Mouse (Mus musculus): Measurements from ENCODE around the gene Apoc2. TPM values are rescaled to one million over a fixed set of nuclear protein-coding genes. Genes with fewer than 3 reads are reported as not detected.
A peak's percentile ranks its signal among the peaks of the same experiment; 100 is the strongest.

The Apoc2 gene
- 1 to 10 TPM in 1 of 2 experiments, under 1 TPM in 1; 0.88 to 2.1 TPM for total RNA-seq (2021)
- long read RNA-seq, experiment 1: 0 reads
- long read RNA-seq, experiment 2: 0 reads

DNA sequence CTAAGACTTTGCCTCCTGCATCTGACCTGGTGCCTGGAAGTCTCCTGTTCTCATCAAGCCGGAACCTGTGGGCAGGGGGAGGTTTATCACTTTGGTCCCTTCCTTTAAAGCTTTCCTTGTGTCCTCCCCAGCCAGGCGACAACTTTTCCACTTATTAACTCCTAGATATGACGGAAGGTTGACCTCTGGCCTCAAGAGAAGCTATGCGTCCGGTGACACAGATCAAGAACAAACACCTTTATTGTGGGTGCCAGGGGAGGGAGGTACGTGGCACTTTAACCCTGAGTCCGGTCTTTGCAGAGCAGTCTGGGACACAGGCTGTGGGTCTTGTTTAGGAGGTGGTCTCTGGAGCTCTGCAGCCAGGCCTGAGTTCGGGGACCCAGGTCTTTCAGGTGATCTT lies at the start of gene Apoc2:
TSS of gene Apoc2 (minus strand) at position 70 of the 400 bp plus-strand sequence.
- no peak for DNase-seq (ENCODE audit: low spot score in 2 of 2)

DNA sequence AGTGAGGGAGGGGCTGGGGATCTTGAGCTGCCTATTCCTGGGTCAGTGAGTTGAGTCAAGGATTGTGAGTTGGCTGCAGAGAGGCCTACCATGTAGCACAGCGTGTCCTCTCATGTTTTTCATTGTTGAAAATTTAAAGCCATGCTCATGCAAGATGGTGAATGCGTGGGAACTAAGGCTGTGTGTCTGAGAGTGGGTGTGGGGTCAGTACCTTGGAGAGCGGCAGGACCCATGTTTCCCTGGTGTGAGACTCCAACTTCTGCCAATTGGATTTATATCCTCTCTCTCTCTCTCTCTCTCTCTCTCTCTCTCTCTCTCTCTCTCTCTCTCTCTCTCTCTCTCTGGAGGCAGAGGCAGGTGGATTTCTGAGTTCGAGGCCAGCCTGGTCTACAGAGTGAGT lies 48.8 kb upstream of the Apoc2 start:
- no peak for DNase-seq (ENCODE audit: low spot score in 2 of 2)

DNA sequence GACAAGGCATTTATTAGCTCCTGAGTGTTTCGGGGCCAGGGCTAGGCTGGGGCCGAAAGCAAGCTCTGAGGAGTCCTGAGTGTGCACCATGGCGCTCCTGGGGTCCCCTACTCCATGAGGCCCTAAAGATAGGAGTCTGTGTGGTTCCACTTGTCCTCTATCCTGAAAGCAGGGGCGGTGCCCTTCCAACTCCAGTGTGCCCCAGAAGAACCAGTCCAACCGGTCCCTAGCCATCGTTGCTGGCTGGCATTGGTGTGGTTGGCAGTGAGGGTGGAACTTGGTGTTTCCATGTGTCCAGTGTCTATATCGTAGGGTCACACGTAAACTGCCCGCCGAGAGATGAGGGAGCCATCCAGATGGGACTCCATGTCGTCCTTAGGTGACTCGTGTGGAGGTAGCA lies 46.4 kb upstream of the Apoc2 start:
- DNase-seq (ENCODE audit: low spot score in 2 of 2): no peak

DNA sequence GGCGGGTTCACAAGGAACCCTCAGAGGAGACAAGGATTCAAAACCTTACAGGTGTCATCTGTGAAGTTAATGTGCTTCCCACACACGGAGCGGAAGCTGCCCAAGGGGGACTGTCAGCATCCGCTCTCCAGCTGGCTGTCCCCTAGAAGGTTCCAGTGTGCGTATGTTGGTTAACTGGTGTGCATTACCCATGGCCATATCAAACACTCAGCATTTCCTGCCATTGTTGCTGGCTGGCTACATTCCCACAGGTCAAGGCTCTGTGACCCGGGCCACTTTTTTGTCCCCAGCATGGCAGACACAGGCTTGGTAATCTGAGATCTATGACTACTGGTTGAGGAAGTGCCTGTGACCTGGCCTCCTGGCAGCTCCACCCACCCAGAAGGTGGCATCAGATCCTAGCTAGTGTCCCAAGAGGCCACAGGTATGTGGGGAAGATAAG lies 45.0 kb upstream of the Apoc2 start:
- DNase-seq (ENCODE audit: low spot score in 2 of 2): no peak

DNA sequence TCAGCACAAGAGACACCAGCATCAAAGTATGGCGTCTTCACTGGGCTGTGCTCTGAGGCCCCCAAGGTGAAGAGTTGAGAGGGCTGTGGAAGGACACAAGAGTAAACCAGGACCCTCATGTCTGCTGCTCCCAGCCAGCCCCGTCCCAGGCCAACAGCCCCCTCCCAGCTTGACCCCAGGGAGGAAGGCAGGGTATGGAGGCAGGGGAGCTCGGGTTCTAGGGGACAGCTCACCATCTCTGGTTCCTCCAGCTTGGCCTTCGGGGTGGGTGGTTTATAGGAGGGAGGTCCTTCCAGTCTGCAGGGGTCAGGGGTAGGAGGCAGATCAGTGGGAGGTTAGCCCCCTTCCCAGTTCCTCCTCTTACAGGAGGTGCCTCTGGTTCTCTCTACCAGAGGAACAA lies 41.5 kb upstream of the Apoc2 start:
- DNase-seq (ENCODE audit: low spot score in 2 of 2): no peak

DNA sequence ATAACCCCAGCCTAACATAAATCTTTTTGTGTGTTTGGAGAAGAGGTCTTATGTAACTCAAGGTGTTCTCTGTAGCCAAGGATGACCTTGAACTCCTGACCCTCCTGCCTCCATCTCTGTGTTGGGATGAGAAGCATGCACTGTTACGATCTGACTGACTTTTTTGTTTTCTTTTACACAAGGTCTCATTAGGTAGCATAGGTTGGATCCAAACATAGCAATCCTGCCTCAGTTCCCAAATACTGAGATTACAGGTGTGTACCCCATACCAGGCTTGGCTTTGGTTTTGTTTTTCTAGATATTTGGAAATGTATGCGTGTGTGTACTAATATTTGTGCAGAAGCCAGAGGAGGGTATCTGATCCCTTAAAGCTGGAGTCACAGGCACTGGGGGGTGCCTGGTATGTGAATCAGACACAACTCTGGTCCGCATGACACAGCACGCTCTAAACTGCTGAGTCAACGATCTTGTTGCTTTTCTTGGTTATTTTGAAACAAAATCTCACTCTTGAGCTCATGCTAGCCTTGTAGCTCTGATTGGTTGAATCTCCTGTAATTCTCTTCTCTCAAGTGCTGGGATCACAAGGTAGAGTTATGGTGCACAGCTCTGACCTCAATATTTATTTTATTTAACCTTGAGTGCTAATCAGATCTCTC lies 40.7 kb upstream of the Apoc2 start:
- no peak for DNase-seq (ENCODE audit: low spot score in 2 of 2)

DNA sequence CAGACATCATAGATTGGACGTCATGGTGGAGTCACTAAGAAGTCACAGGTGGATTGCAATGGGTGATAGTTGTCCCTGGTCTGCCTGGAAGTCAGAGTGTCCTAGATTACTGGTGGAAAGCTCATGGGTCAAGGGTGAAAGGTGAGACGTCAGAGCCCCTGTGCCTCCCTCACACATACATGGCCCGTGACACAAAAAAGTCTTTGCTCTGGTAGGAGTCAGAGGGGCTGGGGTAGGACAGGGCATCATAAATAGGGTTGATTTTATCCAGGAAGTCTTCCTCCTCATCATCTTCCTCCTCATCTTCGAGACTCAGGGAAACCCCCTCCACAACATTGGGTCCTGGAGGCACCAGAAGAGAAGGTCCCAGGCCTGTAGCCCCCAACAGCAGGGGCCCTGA lies 39.6 kb upstream of the Apoc2 start:
- no peak for DNase-seq (ENCODE audit: low spot score in 2 of 2)

DNA sequence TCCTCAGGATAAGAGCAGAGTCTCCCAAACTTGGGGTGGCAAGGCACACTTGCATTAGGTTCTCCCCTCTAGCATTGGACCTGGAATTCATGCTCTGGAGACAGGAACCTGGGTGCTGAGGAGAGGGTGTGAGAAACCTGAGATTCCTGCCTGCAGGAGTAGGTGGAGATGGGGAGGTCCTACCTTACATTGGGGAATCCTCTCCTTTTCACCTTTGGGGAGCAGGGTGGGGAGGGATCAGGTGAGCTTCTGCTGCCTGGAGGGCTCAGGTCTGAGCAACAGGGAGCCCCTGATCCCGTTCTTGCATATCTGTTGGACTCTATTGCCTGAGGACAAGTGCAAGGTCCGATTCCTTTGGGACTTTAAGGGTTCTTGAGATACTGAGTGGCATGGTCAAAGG lies 39.1 kb upstream of the Apoc2 start:
- no peak for DNase-seq (ENCODE audit: low spot score in 2 of 2)

DNA sequence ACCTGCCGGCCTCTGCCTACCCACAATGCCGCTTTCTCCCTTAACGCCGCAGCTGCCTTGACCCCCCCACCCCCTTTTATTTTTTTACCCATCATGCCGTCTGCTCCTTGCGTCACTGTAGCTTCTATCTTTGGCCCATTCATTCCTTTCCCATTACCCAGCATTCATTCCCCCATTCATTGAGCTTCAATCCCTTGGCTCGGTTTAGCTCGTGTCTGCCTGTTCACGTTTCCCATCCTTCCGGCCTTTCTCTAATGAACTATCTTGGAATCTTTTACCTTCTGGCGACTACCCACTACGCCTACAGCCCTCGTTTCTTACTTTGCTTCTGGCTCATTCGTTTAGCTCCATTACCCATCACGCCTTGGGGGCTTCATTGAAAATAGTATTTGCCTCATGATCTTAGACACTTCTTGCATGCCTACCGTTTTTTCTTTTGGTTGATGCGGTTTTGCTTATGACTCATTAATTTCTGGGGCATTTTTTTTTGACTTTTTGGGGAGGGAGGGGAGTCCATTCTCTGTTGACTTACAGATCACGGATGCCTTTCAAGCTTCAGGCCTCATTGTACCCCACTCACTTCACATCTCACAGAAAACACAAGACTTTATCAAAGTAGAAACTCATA lies 38.4 kb upstream of the Apoc2 start:
- no peak for DNase-seq (ENCODE audit: low spot score in 2 of 2)

DNA sequence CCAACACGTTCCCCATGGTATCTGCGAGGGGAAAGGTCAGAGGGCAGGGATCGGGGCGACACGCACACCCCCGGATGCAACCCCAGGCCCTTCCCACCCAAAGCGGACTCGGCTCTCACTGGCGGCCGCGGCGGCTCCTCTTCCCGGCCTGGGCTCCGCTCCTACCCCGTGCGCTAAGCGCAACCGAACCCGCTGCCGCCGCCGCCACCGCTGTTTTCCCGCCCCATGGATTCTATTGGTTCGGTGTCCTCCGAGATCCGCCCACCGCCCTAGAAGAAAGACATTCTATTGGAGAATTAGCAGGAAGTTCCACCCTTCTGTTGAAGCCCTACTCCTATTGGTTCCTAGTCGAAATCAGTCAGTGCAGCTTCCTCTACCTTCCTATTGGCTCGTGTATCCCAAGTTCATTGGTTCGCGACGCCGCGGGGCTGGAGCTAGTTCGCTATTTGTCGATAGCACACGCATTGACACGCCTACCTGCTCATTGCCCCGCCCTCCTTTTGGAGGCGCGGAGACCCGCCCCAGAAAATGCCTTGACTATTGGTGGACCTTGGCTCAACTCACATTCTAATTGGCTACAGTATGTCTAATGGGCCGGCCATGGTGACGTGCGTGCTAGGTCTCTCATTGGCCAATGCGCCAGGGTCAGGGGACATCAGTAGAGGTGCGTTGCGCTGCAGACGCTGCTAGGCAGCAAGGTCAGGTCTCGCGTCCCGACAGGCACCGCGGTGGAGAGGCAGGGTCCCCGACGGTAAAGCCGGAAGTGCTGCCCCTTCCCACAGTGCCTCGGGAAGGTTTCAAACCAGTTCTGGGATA lies 37.7 kb upstream of the Apoc2 start, which contains the start of gene Tomm40:
TSS of gene Tomm40 (minus strand) at position 200 of the 816 bp plus-strand sequence.
- peak; percentile 90 to 98 for DNase-seq (ENCODE audit: low spot score in 2 of 2)

DNA sequence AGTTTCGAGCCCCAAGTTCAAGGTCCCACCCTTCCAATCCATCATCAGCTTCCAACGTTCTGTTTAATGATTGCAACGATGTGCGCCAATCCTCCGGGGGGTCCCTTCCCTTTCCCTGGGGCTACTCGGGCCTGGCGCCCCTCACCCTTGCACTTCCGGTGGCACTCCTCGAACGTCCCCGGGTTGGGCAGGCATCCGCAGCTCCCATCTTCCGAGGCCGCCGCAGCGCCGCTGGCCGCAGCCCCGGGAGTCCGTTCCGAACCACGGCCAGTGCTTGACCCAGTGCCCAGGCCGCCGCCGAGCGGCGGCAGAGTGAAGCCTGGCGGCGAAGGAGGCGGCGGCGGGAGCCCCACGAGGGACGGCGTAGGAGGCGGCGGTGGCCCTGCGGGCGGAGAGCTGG lies 37.1 kb upstream of the Apoc2 start:
- DNase-seq (ENCODE audit: low spot score in 2 of 2): no peak

DNA sequence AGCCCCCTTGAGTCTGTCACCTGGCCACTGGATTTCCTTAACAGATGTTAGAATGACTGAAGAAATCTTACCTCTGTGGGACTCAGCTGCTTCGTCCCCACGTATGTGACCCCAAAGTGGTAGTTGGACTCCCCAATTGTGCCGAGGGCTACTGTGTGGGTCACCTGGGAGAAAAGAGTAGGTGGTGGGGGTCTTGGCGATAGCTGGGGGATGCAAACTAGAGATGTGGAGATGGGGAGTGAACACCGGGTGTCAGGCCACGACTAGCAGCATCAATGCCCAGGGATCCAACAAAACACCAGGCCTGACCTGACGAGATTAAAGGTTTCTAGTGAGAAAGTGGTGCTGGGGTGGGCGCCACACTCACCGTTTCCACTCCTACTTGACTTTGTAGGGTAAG lies 35.9 kb upstream of the Apoc2 start:
- no peak for DNase-seq (ENCODE audit: low spot score in 2 of 2)

DNA sequence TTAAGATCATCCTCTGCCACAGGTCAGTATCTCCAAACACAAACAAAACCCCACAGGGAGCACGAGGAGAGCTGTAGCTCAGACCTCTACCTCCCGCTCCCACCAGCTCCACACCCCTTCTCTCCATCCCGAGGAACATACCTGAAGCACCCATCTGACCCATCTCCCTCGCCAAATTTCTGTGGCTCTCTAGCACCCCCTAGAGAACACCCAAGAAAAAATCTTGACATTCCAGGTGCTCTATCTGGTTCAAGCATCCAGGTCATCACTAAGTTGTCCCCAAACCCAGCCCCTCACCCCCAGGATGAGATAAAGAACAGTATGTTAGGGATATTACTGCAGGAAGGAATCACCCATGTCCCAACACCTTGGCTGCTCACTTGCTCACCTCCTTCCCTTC lies 35.5 kb upstream of the Apoc2 start:
- no peak for DNase-seq (ENCODE audit: low spot score in 2 of 2)

DNA sequence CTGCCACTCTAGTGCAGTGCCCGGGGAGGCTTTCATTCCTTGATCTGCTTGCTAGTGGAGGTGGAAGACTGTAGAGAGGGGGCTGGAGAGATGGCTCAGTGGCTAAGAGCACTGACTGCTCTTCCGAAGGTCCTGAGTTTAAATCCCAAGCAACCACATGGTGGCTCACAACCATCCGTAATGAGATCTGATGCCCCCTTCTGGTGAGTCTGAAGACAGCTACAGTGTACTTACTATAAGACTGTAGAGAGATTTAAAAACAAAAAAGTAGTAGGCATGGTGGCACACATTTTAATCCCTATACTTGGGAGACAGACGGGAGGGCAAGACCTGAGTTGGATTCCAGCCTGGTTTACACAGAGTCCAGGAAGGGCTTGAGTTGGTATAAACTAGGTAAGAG lies 34.7 kb upstream of the Apoc2 start:
- DNase-seq (ENCODE audit: low spot score in 2 of 2): no peak

DNA sequence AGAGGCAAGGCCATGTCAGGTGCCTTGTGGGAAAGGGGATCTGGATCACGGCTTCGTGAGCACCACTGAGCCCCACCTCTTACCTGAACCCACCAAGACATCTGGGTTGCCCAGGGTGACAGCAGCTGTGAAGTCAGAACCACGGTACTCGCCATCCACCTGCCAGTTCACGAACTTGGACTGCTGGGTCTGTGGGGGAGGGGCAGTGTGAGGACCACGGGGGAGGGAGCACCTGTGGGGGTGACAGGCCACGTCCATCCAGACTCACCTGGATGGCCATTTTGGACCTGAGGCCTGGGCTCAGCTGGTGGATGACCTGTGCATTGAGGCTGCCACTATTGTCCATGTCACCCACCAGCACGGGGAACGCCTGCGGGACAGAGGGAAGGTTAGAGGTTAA lies 32.9 kb upstream of the Apoc2 start:
- DNase-seq (ENCODE audit: low spot score in 2 of 2): no peak

DNA sequence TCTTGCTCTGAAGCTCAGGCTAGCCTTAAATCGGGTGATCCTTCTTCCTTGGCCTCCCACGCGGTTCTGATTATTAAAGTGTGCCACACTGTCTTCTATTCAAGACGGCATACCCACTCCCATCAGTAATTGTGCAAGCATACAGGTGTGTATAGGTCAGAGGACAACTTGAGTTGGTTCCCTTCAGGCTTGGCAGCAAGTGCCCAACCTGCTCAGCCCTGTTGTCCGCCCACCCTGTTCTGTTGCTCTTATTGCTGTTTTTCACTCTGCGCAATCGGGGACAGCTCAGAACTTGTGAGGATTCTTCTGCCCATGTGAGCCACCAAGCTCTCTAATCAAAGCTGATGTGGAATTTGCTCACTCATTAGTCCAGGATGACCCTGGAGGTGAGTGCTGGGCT lies 27.5 kb upstream of the Apoc2 start:
- DNase-seq (ENCODE audit: low spot score in 2 of 2): no peak

DNA sequence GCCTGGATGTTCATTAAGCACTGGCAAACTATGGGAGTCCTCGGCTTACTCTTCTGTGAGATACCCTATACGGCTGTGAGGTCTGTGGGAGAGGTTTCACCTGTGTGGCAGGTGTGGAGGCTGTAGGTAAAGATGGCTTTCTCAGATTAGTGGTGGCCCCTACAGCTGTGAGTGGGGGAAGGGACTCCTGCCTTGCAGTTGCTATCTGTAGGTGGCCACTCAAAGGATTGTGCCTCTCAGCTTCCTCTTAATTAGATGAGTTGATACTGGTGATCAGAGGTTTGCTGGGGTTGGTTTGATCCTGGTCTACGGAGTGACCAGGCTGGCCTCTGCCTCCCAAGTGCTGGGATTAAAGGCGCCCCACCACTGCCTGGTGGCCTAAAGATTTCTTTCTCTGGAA lies 26.7 kb upstream of the Apoc2 start:
- no peak for DNase-seq (ENCODE audit: low spot score in 2 of 2)

DNA sequence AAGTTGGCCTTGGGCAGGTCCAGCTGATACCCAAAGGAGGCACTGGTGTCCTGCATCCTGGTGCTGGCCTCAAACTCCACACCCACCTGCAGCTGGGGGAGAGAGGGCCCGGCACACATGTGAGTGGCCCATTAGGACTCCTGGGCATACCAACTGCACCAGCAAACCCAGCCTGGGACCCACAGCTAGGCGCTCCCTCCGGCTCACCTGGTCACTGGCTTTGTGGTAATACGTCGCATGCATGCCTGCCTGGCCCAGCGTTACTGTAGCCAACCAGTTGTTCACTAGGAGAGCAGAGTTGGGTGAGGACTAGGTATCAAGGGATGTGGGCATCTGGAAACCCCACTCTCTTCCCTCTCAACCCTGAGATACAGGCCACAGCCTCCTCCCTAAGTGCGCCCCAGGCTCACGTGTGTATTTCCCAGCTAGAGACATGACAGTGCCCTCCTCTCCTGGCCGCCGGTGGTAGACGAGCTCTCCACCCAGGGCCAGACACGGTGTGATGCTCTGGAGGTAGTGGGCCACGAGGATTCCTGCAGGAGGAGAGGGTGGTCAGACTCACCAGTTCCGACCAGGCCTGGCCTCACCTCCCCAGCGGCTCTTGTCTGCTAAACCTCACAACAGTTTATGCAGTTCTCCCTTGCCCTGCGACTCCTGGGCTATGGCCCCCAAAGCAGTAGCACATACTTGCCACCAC lies 25.3 kb upstream of the Apoc2 start:
- no peak for DNase-seq (ENCODE audit: low spot score in 2 of 2)

DNA sequence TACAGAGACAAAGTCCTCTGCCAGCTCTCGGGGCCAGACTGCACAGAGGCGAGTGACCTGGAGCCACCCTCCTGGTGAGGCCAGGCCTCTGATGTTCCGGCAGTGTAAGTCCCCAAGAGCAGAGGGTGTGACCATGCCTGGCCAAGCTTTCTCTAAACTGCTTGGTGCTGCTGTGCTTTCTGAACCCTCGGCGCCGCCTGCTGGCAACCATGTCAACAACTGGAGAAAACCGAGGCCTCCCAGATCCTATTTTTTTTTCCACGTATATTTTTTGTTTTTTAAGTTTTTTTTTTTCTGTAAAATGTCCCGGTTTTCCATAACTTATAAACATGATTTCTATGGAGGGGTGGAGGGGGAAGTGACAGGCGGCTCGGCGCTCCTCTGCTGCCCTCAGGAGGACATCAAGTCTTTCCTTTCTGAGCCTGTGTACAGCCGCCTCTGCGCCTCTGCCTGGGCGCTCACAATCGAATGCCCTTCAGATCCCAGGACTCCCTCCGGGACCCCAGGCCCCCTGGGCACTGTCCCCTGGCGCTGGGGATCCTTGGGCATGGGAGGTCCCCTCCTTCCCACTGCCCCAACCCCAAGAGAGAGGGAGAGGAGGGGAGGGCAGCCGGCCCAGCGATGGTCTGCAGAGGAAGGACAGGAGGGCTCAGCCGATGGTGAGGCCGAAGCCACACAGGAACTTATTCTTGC lies 23.5 kb upstream of the Apoc2 start:
- DNase-seq (ENCODE audit: low spot score in 2 of 2): peak in 1 of 2 experiments; percentile 73

DNA sequence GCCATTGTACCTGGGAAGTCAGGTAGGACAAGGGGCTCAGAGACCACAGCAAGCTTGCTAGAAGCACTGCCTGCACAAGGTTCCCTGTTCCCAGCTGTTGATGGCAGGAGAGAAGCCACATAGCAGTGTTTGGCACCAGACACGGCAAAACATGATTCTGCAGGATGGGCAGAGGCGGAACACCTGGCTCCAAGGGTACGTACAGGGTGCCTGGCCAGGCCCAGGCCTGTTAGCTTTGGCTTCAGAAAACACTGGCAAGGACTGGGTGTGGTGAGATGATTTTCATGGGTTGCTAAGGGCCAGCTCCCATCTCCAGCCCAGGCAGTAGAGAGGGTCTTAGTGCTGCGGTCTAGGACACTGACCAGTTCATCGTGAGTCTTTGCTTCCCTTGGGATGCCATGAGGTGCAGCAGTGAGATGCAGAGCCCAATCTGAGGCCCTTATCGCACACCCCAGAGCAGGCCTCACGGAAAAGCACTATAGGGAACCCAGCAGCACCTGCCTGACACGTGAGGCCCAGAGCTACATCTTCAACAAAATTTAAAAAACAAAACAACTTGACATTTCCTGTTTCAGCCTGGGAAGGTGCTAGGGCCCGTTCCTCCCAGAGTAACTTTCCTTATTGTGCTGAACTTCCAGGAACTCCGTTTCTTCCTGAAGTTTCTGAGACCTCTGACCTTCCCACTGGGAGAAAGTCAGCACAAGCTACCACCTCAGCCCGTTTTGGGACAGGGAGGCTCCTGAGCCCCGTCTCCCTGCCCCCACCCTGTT lies 22.7 kb upstream of the Apoc2 start:
- no peak for DNase-seq (ENCODE audit: low spot score in 2 of 2)
